Mouse (Mus musculus) B cell, adult 2 months (primary cell): ENCODE data around the gene Tmem260.
"Not testable (repeated sequence)": the region's sequence is repeated elsewhere in the genome, so short reads cannot be mapped to it uniquely, and the experiment has no call there.

Experiments
- DNase-seq, 2 experiments: peaks; one replicate each; pipeline ENCODE4 v3.0.0; 2022

Tmem260 gene

GRCm38 (mm10) chr14:48445984-48446683 lies at the start of gene Tmem260:
Gene Tmem260, plus strand, starts transcription at chr14:48446124.
- DNase-seq = peak; percentile 97

GRCm38 (mm10) chr14:48406086-48406485 lies 39.8 kb upstream of the Tmem260 start:
- DNase-seq = no peak

- no peak for DNase-seq
Measured at GRCm38 (mm10) chr14:48417064-48417463, 28.9 kb upstream of the Tmem260 start.

- no peak for DNase-seq
Measured at GRCm38 (mm10) chr14:48418264-48418663, 27.7 kb upstream of the Tmem260 start.

- DNase-seq = no peak
Measured at GRCm38 (mm10) chr14:48418672-48419071, 27.3 kb upstream of the Tmem260 start.

GRCm38 (mm10) chr14:48421476-48421875 lies 24.4 kb upstream of the Tmem260 start:
- no peak for DNase-seq

GRCm38 (mm10) chr14:48421996-48422395 lies 23.9 kb upstream of the Tmem260 start:
- peak; percentile 15 to 38 for DNase-seq

- no peak for DNase-seq
Measured at GRCm38 (mm10) chr14:48422436-48422835, 23.5 kb upstream of the Tmem260 start.

GRCm38 (mm10) chr14:48422901-48423300 lies 23.0 kb upstream of the Tmem260 start:
- no peak for DNase-seq

GRCm38 (mm10) chr14:48431978-48432377 lies 13.9 kb upstream of the Tmem260 start:
- DNase-seq = no peak

- DNase-seq = peak; percentile 70 to 73
Measured at GRCm38 (mm10) chr14:48443796-48444195, 2.1 kb upstream of the Tmem260 start.

- DNase-seq = peak in 1 of 2 experiments; percentile 13
Measured at GRCm38 (mm10) chr14:48451966-48452407, 6.1 kb downstream of the Tmem260 start.

GRCm38 (mm10) chr14:48453411-48453810 lies 7.5 kb downstream of the Tmem260 start:
- DNase-seq = no peak

GRCm38 (mm10) chr14:48456305-48457092 lies 10.6 kb downstream of the Tmem260 start:
- no peak for DNase-seq

- DNase-seq = no peak
Measured at GRCm38 (mm10) chr14:48457288-48457938, 11.5 kb downstream of the Tmem260 start.

GRCm38 (mm10) chr14:48458901-48459300 lies 13.0 kb downstream of the Tmem260 start:
- DNase-seq = no peak

GRCm38 (mm10) chr14:48468339-48468738 lies 22.4 kb downstream of the Tmem260 start:
- DNase-seq = no peak

- DNase-seq = no peak
Measured at GRCm38 (mm10) chr14:48470742-48471487, 25.0 kb downstream of the Tmem260 start.

- no peak for DNase-seq
Measured at GRCm38 (mm10) chr14:48472179-48472578, 26.3 kb downstream of the Tmem260 start.

- DNase-seq = no peak
Measured at GRCm38 (mm10) chr14:48475370-48475769, 29.4 kb downstream of the Tmem260 start.

- DNase-seq = not testable (repeated sequence)
Measured at GRCm38 (mm10) chr14:48475834-48476233, 29.9 kb downstream of the Tmem260 start.

- no peak for DNase-seq
Measured at GRCm38 (mm10) chr14:48476278-48476677, 30.4 kb downstream of the Tmem260 start.

GRCm38 (mm10) chr14:48481591-48481990 lies 35.7 kb downstream of the Tmem260 start:
- DNase-seq = no peak
